Mouse (Mus musculus): ENCODE data around the gene Ush2a.

Gene Ush2a

GRCm38 (mm10) chr1:189007239-189007979 is 745.6 kb downstream of the Ush2a start, which contains the start of gene Kctd3:
Kctd3 (minus strand) TSS chr1:189007841.
- DNase-seq (ENCODE audit: low read depth, low spot score) = peak; percentile 91

- DNase-seq (ENCODE audit: low read depth, low spot score) = no peak
These were observed 746.1 kb downstream of the Ush2a start for GRCm38 (mm10) chr1:189007980-189008324.

GRCm38 (mm10) chr1:189010671-189011070 is 748.8 kb downstream of the Ush2a start:
- DNase-seq (ENCODE audit: low read depth, low spot score) = no peak

- DNase-seq (ENCODE audit: low read depth, low spot score) = no peak
These were observed 751.2 kb downstream of the Ush2a start for GRCm38 (mm10) chr1:189012846-189013586.

GRCm38 (mm10) chr1:189013587-189013921 is 751.7 kb downstream of the Ush2a start:
- no peak for DNase-seq (ENCODE audit: low read depth, low spot score)

Data from telencephalon, adult 2 months (tissue).